In the genomic region with DNA sequence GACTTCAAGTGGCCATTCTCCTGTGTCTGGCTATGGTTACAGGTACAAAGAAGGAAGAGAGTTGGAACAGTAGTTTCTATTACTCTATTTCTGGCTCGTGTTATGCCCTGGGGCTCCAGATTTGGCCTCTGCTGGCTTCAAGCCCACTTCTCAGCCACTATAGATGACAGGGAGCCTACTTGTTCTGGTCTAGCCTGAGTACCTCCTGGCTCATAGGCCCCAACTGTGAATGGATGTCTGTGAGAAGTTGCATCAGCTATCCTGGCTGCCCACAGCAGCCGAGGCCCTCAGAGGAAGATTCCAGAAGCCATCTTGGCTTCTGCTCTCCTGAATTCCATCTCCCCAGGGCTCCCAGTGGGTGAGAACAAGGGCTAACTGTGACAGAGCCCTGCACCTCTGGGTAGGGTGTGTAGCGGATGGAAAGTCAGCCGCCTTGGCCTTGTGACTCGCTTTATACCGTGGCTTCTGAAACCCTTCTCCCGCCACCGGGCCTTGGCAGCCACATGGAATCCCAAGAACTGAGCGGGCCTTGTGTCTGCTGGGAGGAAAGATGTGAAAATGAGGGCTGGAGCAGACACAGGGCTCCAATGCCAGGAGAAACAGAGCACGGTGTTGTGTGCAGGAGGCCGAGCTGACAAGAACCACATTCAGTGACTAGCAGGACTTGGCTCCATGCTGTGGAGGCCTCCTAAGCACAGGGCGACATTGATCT, we compare ENCODE assay signal across 8 mouse cellular contexts. TPM values are rescaled to one million over a fixed set of nuclear protein-coding genes. Genes with fewer than 3 reads are reported as not detected.
DNase-seq lines count a peak whose midpoint lies in the region; ATAC-seq and TF ChIP-seq lines count a peak whose summit lies in the region.

No protein-coding gene starts in this region.

- no peak overlapping the region for H3K27ac ChIP-seq in intestine, embryonic 16.5 days (ENCODE audit: low read length)

- H3K4me3 ChIP-seq in intestine, embryonic 16.5 days (ENCODE audit: low read length) = no peak overlapping the region

- no peak for TF ChIP-seq POLR2A in brain, embryonic 14.5 days (IDR thresholded peaks at IDR 0.05; ENCODE audit: borderline replicate concordance, extremely low read depth, insufficient read depth, insufficient read length, poor library complexity, severe bottlenecking)

- H3K9me3 ChIP-seq in intestine, embryonic 16.5 days (ENCODE audit: control insufficient read depth, low read length) = no peaks in the 10 kb centered on the region

- 82% methylated on average over 12 of the region's 12 CpGs for WGBS in intestine, embryonic 16.5 days

- peak; percentile 34 for DNase-seq in cerebellum, adult 11-12 months
- peak; percentile 64 for DNase-seq in brain, embryonic 14.5 days (ENCODE audit: low read depth)
- DNase-seq in layer of hippocampus, postnatal 10 days (ENCODE audit: low spot score in 2 of 2) = peak; percentile 56 to 75
- DNase-seq in right cerebral cortex, postnatal 4 days = peak; percentile 34

- H3K4me2 ChIP-seq in intestine, embryonic 16.5 days (ENCODE audit: low read depth, low read length) = no peak overlapping the region

- no peaks in the 10 kb centered on the region for H3K4me1 ChIP-seq in intestine, embryonic 16.5 days (ENCODE audit: control insufficient read depth, insufficient read depth, low read length)

- no peak for TF ChIP-seq CTCF in brain, embryonic 14.5 days (IDR thresholded peaks at IDR 0.05; ENCODE audit: borderline replicate concordance, extremely low read depth, insufficient read depth, insufficient read length)

- no peak for ATAC-seq in cerebellum, adult (ENCODE audit: insufficient number of reproducible peaks, low FRiP score, low TSS enrichment)
- 0 out of 2 replicates have a peak, but pooled peaks have one; percentile 7 for ATAC-seq in granulocyte monocyte progenitor cell, adult 5-6 weeks (replicated peaks; ENCODE audit: poor library complexity, severe bottlenecking)
- ATAC-seq in intestine, embryonic 16.5 days = no peak
- no peak for ATAC-seq in megakaryocyte progenitor cell, adult 5-6 weeks (replicated peaks; ENCODE audit: poor library complexity)

- H3K9ac ChIP-seq in intestine, embryonic 16.5 days (ENCODE audit: low read depth, low read length) = no peak overlapping the region

- no peaks in the 10 kb centered on the region for H3K27me3 ChIP-seq in intestine, embryonic 16.5 days (replicated peaks; ENCODE audit: control insufficient read depth, insufficient read depth, low read length)

- H3K36me3 ChIP-seq in intestine, embryonic 16.5 days (ENCODE audit: control insufficient read depth, insufficient read depth, low read length) = no peaks in the 10 kb centered on the region

RNA-seq across cellular contexts. Expression of a gene that starts 55.1 kb away (rescaled TPM):
- 5.5 and 8.2 TPM in 2 replicates for polyA plus RNA-seq in brain, embryonic 14.5 days (2012; rRNA removed)
- 21.9 and 26.8 TPM in 2 replicates for total RNA-seq in granulocyte monocyte progenitor cell, adult 5-6 weeks (2014; fragmentation: Nextera tagmentation)
- total RNA-seq in granulocyte monocyte progenitor cell, adult 5-6 weeks (2017) = 16.2 and 20.9 TPM in 2 replicates
- 10 to 100 TPM; 54.7 to 66.3 TPM for total RNA-seq in layer of hippocampus, postnatal 10 days (2021)
- polyA plus RNA-seq in intestine, embryonic 16.5 days (2015; fragmentation: Nextera tagmentation; extraction: Ambion mirVana) = 0.48 and 0.50 TPM in 2 replicates
- total RNA-seq in megakaryocyte progenitor cell, adult 5-6 weeks (2015) = 20.0 and 24.9 TPM in 2 replicates
- total RNA-seq in megakaryocyte progenitor cell, adult 5-6 weeks (2017) = 12.0 and 17.1 TPM in 2 replicates
